Comparison of ENCODE assay signal across 9 mouse cellular contexts in the genomic region with DNA sequence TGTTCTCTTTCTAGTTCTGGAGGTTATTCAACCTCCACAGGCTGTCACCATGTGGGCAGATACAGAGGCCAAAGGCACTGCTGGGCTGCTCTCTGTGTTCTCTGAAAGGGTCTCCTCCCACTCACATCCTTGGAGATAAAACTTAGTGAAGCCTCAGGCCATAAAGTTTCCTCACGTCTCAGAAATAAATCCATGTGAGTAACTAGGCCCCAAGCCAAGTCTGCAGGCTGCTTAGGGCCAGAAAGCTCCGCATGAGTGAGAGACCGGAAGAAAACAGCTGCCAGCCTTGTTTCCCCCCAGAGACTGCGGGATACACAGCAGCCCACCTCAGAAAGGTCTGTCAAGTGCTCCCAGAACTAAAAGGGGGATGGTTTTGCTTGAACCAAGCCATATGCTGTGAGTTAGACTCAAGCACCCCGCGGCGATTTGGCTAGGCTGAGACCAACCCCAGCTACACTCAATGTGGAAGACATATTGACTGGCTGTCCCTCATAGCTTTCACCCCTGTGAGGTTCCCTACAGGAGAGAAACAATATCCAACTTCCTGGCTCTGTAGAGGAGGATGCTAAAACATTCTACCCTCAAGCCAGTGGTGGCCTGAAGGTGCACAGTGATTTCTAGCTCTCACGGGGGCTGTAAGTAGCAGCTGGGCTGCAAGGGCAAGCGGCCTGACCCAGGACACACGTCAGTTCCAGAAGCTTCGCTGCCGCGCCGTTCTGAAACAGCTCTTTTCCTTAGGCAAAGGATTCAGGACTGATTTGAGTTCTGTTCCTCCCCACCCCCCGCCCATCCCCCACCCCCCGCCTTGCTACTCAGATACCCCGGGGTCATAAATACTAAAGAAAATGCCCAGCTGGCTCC. TPM values are rescaled to one million over a fixed set of nuclear protein-coding genes. Genes with fewer than 3 reads are reported as not detected.
DNase-seq lines count a peak whose midpoint lies in the region; ATAC-seq and TF ChIP-seq lines count a peak whose summit lies in the region.
"Had no signal": no experiment of that assay in that cellular context is flagged by ENCODE, and none has a peak within 500 bp of the region (broad histone marks: within the 10 kb centered on the region; RNA-seq: fewer than 3 reads in every experiment).

No protein-coding gene starts in this region.

- no peak overlapping the region for H3K9ac ChIP-seq in intestine, embryonic 14.5 days (ENCODE audit: low read length)
- H3K9ac ChIP-seq in intestine, postnatal 0 days (ENCODE audit: low read depth, low read length): no peak overlapping the region
- H3K9ac ChIP-seq in heart, embryonic 13.5 days: no peak overlapping the region
- no peak overlapping the region for H3K9ac ChIP-seq in stomach, embryonic 16.5 days (ENCODE audit: low read length)

- peak overlapping the region; percentile 47 for H3K27ac ChIP-seq in intestine, embryonic 14.5 days (ENCODE audit: low read depth)
- no peak overlapping the region for H3K27ac ChIP-seq in intestine, postnatal 0 days (ENCODE audit: low read depth, low read length)
- H3K27ac ChIP-seq in heart, embryonic 13.5 days (replicated peaks): peak overlapping the region; percentile 40
- H3K27ac ChIP-seq in stomach, embryonic 16.5 days (ENCODE audit: low read length): peak overlapping the region; percentile 6

- H3K9me3 ChIP-seq in intestine, embryonic 14.5 days (ENCODE audit: control insufficient read depth, low read length): no peaks in the 10 kb centered on the region
- no peaks in the 10 kb centered on the region for H3K9me3 ChIP-seq in intestine, postnatal 0 days (ENCODE audit: control insufficient read depth)
- no peaks in the 10 kb centered on the region for H3K9me3 ChIP-seq in heart, embryonic 13.5 days
- no peaks in the 10 kb centered on the region for H3K9me3 ChIP-seq in stomach, embryonic 16.5 days (replicated peaks; ENCODE audit: control insufficient read depth, low read length)
- H3K9me3 ChIP-seq: G1E had no signal

- TF ChIP-seq CTCF in intestine, postnatal 0 days (IDR thresholded peaks at IDR 0.05; ENCODE audit: low read depth): no peak

- H3K4me3 ChIP-seq in intestine, embryonic 14.5 days (ENCODE audit: low read depth, low read length): no peak overlapping the region
- no peak overlapping the region for H3K4me3 ChIP-seq in intestine, postnatal 0 days (ENCODE audit: low read depth, low read length)
- no peak overlapping the region for H3K4me3 ChIP-seq in heart, embryonic 13.5 days
- H3K4me3 ChIP-seq in stomach, embryonic 16.5 days (replicated peaks; ENCODE audit: low read length): no peak overlapping the region

- WGBS in intestine, embryonic 14.5 days: 52% methylated on average over 17 of the region's 17 CpGs
- 69% methylated on average over 17 of the region's 17 CpGs for WGBS in intestine, postnatal 0 days
- WGBS in heart, embryonic 13.5 days: 70% methylated on average over 17 of the region's 17 CpGs
- 55% methylated on average over 17 of the region's 17 CpGs for WGBS in stomach, embryonic 16.5 days

- H3K4me1 ChIP-seq in intestine, embryonic 14.5 days (replicated peaks; ENCODE audit: control insufficient read depth, insufficient read depth, low read length): peaks cover 8% of the 10 kb centered on the region
- no peaks in the 10 kb centered on the region for H3K4me1 ChIP-seq in intestine, postnatal 0 days (replicated peaks; ENCODE audit: control insufficient read depth, insufficient read depth, low read length)
- H3K4me1 ChIP-seq in heart, embryonic 13.5 days: peaks cover 9% of the 10 kb centered on the region
- H3K4me1 ChIP-seq in stomach, embryonic 16.5 days (ENCODE audit: control insufficient read depth, insufficient read depth, low read length): peaks cover 7% of the 10 kb centered on the region; the same call in 1 of the 2 replicates

- no peak overlapping the region for H3K4me2 ChIP-seq in intestine, embryonic 14.5 days (ENCODE audit: low read length)
- no peak overlapping the region; the same call in 1 of the 2 replicates for H3K4me2 ChIP-seq in intestine, postnatal 0 days (replicated peaks; ENCODE audit: low read depth)
- H3K4me2 ChIP-seq in heart, embryonic 13.5 days: no peak overlapping the region
- 0 out of 2 replicates have a peak overlapping the region, but pooled peaks have one; percentile 14 for H3K4me2 ChIP-seq in stomach, embryonic 16.5 days (ENCODE audit: low read depth, low read length)

- peak; percentile 57 for DNase-seq in intestine, embryonic 14.5 days (ENCODE audit: low spot score)
- peak; percentile 80 to 83 for DNase-seq in kidney, postnatal 36 days
- no peak for DNase-seq in frontal cortex, postnatal 10 days (ENCODE audit: low spot score in 2 of 2)
- DNase-seq in MN1 (ENCODE audit: low spot score): no peak

- ATAC-seq in intestine, embryonic 14.5 days (replicated peaks; ENCODE audit: low FRiP score, low TSS enrichment, low read depth): 0 out of 2 replicates have a peak, but pooled peaks have one; percentile 53
- ATAC-seq in intestine, postnatal 0 days: no peak
- ATAC-seq in cerebellum, adult (ENCODE audit: insufficient number of reproducible peaks, low FRiP score, low TSS enrichment): peak; percentile 40; the same call in 1 of the 2 replicates
- ATAC-seq in heart, embryonic 13.5 days (ENCODE audit: extremely low read depth, insufficient number of reproducible peaks, low FRiP score, low TSS enrichment): no peak
- ATAC-seq in stomach, embryonic 16.5 days (ENCODE audit: insufficient read depth, low FRiP score): peak; percentile 51

- H3K36me3 ChIP-seq in intestine, embryonic 14.5 days (ENCODE audit: control insufficient read depth, insufficient read depth, low read length): no peaks in the 10 kb centered on the region
- no peaks in the 10 kb centered on the region for H3K36me3 ChIP-seq in intestine, postnatal 0 days (ENCODE audit: control insufficient read depth, insufficient read depth)
- no peaks in the 10 kb centered on the region for H3K36me3 ChIP-seq in heart, embryonic 13.5 days
- H3K36me3 ChIP-seq in stomach, embryonic 16.5 days (ENCODE audit: control insufficient read depth, insufficient read depth, low read length): no peaks in the 10 kb centered on the region
- H3K36me3 ChIP-seq: G1E had no signal

- no peaks in the 10 kb centered on the region for H3K27me3 ChIP-seq in intestine, embryonic 14.5 days (replicated peaks; ENCODE audit: control insufficient read depth, insufficient read depth, low read length)
- H3K27me3 ChIP-seq in intestine, postnatal 0 days (replicated peaks; ENCODE audit: control insufficient read depth, insufficient read depth, low read length): no peaks in the 10 kb centered on the region
- H3K27me3 ChIP-seq in heart, embryonic 13.5 days (replicated peaks): no peaks in the 10 kb centered on the region
- no peaks in the 10 kb centered on the region for H3K27me3 ChIP-seq in stomach, embryonic 16.5 days (ENCODE audit: control insufficient read depth, insufficient read depth, low read length)

RNA-seq across cellular contexts. Expression of gene Tnks2, which starts 43.9 kb away (rescaled TPM):
- 64.6 and 73.8 TPM in 2 replicates for polyA plus RNA-seq in intestine, embryonic 14.5 days (2014; fragmentation: Nextera tagmentation; extraction: Ambion mirVana)
- 19.2 and 22.3 TPM in 2 replicates for polyA plus RNA-seq in intestine, postnatal 0 days (2015; fragmentation: Nextera tagmentation; extraction: Ambion mirVana)
- 35.0 and 35.8 TPM in 2 replicates for polyA plus RNA-seq in heart, embryonic 13.5 days (2015; fragmentation: Nextera tagmentation; extraction: Ambion mirVana)
- 19.7 and 20.6 TPM in 2 replicates for polyA plus RNA-seq in stomach, embryonic 16.5 days (2015; fragmentation: Nextera tagmentation; extraction: Ambion mirVana)

RNA-seq across cellular contexts. Expression of gene Ppp1r3c, which starts 53.6 kb away (rescaled TPM):
- polyA plus RNA-seq in intestine, embryonic 14.5 days (2014; fragmentation: Nextera tagmentation; extraction: Ambion mirVana): 10.0 and 11.7 TPM in 2 replicates
- 3.6 and 4.0 TPM in 2 replicates for polyA plus RNA-seq in intestine, postnatal 0 days (2015; fragmentation: Nextera tagmentation; extraction: Ambion mirVana)
- 49.2 and 64.7 TPM in 2 replicates for polyA plus RNA-seq in heart, embryonic 13.5 days (2015; fragmentation: Nextera tagmentation; extraction: Ambion mirVana)
- 26.1 and 29.0 TPM in 2 replicates for polyA plus RNA-seq in stomach, embryonic 16.5 days (2015; fragmentation: Nextera tagmentation; extraction: Ambion mirVana)
- polyA plus RNA-seq: G1E had no signal

Comparison
In these comparisons a context has a peak if more than half of its experiments do, and no peak if none do; other contexts are left out.
1. ATAC-seq: peak in intestine, embryonic 14.5 days (single experiment), cerebellum, adult (single experiment) and stomach, embryonic 16.5 days (single experiment); none in intestine, postnatal 0 days (single experiment) and heart, embryonic 13.5 days (single experiment).
2. DNase-seq: peak in intestine, embryonic 14.5 days (single experiment) and kidney, postnatal 36 days (2 of 2); none in frontal cortex, postnatal 10 days (0 of 2) and MN1 (single experiment).